Mouse (Mus musculus) limb, embryonic 14.5 days (tissue): ENCODE results near the gene Crygd. TPM values are rescaled to one million over a fixed set of nuclear protein-coding genes. Genes with fewer than 3 reads are reported as not detected.

Experiments
- ATAC-seq: fragments of 200-750 bp; cut with Nextera tagmentation; 2 replicates; pipeline ENCODE4 v1.8.0; 2017; ENCODE audit warnings: low read depth, moderate number of reproducible peaks, moderate TSS enrichment; ENCODE audit not compliant: low FRiP score
- DNase-seq: peaks from one replicate; pipeline ENCODE4 v3.0.0-alpha.2; 2015; ENCODE audit warnings: low spot score
- H3K27ac ChIP-seq: fragments of 300-500 bp; sonication (generic); replicated peaks from 2 replicates; pipeline ENCODE4 v1.5.1; 2014; ENCODE audit warnings: low read depth, mild to moderate bottlenecking, low read length, moderate library complexity, mixed read lengths
- H3K27me3 ChIP-seq: fragments of 300-500 bp; sonication (generic); 2 replicates; pipeline ENCODE4 v1.6.1; 2014; ENCODE audit warnings: low read length, mixed read lengths; ENCODE audit not compliant: control insufficient read depth, insufficient read depth
- H3K36me3 ChIP-seq: fragments of 300-500 bp; sonication (generic); 2 replicates; pipeline ENCODE4 v1.6.1; 2014; ENCODE audit warnings: mild to moderate bottlenecking, low read length, moderate library complexity, mixed read lengths; ENCODE audit not compliant: control insufficient read depth, insufficient read depth
- H3K4me1 ChIP-seq: fragments of 300-500 bp; sonication (generic); 2 replicates; pipeline ENCODE4 v1.6.1; 2014; ENCODE audit warnings: antibody characterized with exemption, low read length, mixed read lengths; ENCODE audit not compliant: control insufficient read depth, insufficient read depth
- H3K4me2 ChIP-seq: fragments of 300-500 bp; sonication (generic); replicated peaks from 2 replicates; pipeline ENCODE4 v1.6.1; 2014; ENCODE audit warnings: low read depth, mild to moderate bottlenecking, low read length, moderate library complexity; ENCODE audit not compliant: severe bottlenecking
- H3K4me3 ChIP-seq: fragments of 300-500 bp; sonication (generic); replicated peaks from 2 replicates; pipeline ENCODE4 v1.5.1; 2014; ENCODE audit warnings: low read length
- H3K9ac ChIP-seq: fragments of 300-500 bp; sonication (generic); 2 replicates; pipeline ENCODE4 v1.6.1; 2014; ENCODE audit warnings: mild to moderate bottlenecking, low read depth, low read length, moderate library complexity; ENCODE audit not compliant: severe bottlenecking
- H3K9me3 ChIP-seq: fragments of 300-500 bp; sonication (generic); 2 replicates; pipeline ENCODE4 v1.6.1; 2016; ENCODE audit warnings: low read length; ENCODE audit not compliant: control insufficient read depth
- POLR2A ChIP-seq: fragments of 200-500 bp; IDR thresholded peaks from 2 replicates; pipeline ENCODE4 v1.8.0; 2012; ENCODE audit warnings: inconsistent platforms, mild to moderate bottlenecking, moderate library complexity, borderline replicate concordance; ENCODE audit not compliant: insufficient read depth, insufficient read length; ENCODE audit errors: extremely low read depth
- WGBS: fragments of 180-500 bp; shearing (Covaris S2); extraction: QIAGEN DNeasy Blood & Tissue Kit; methylation state at CpG from one replicate; pipeline ENCODE4 v1.1.7; 2014; 5-methylcytosine and 5-hydroxymethylcytosine counted together
- polyA plus RNA-seq, 2 experiments: library from polyadenylated mRNA; depleted of rRNA in 1 of 2; stranded (reverse) in 1 of 2; unstranded in 1 of 2; fragments of >200 nt; fragmentation: Nextera tagmentation in 1 of 2; extraction: Ambion mirVana in 1 of 2; gene quantifications; 2 replicates each; pipeline versions ENCODE4 v1.2.1 to v1.2.3; 2012 to 2014

The Crygd gene
- polyA plus RNA-seq (2012; rRNA removed) (not detected in 2 replicates), polyA plus RNA-seq (2014; fragmentation: Nextera tagmentation; extraction: Ambion mirVana) (not detected in 2 replicates)

DNA sequence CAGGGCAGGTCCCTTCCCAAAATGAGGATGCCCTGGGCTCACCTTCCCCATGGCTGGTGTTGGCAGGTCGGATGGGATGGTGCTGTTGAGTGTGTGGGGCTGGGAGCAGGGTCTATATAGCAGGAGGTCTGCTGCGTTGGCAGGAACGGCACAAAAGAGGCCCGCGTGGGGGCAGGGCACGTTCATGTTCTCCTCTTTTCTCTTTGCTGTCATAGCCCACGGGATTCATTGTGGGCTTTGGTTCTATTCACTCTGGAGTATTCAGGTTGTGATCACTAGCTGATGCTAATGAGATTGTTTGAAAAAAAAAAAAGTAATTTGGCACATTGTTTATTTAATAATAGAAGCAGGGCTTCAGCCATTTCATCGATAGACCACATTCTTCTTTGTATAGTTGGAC, at the start of gene Crygd:
Gene Crygd (minus strand): TSS at position 101 of the 400 bp plus-strand sequence.
- Histone ChIP-seq H3K27me3 (no peaks in the 10 kb centered on the region; the same call in 1 of the 2 replicates), H3K4me2 (no peak within 1 kb of the TSS), H3K27ac (no peak within 1 kb of the TSS), H3K9me3 (no peaks in the 10 kb centered on the region), H3K36me3 (no peaks in the 10 kb centered on the region), H3K9ac (no peak within 1 kb of the TSS), H3K4me1 (no peaks in the 10 kb centered on the region), H3K4me3 (no peak within 1 kb of the TSS)
- no peak for DNase-seq
- 82% methylated on average over 8 of the region's 8 CpGs for WGBS
- TF ChIP-seq POLR2A = no peak
- ATAC-seq = no peak

DNA sequence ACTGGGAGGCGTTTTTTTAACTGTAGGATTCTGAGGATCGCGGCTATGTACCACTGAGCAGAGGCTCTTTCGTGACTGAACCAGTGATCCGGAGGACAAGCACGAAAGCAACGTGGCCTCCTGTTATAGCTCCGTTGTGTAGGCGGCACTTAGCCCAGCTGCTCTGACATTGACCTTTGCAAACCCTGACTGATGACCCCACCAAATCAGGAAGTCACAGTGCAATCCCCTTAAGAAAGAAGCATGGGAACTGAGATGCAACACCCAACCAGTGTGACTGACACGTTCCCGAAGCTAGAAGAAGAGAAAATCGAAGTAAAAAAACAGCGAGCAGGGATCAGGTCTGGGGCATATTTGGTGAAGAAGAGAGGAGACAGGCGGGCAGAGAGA, 49.5 kb upstream of the Crygd start:
- WGBS = 68% methylated on average over 14 of the region's 14 CpGs
- Histone ChIP-seq H3K4me2 (no peak overlapping the region; the same call in 1 of the 2 replicates), H3K27me3 (no peaks in the 10 kb centered on the region), H3K9ac (no peak overlapping the region), H3K4me3 (no peak overlapping the region), H3K9me3 (no peaks in the 10 kb centered on the region), H3K27ac (no peak overlapping the region), H3K36me3 (no peaks in the 10 kb centered on the region), H3K4me1 (no peaks in the 10 kb centered on the region)
- DNase-seq (no peak), ATAC-seq (no peak)
- no peak for TF ChIP-seq POLR2A

- H3K4me3 ChIP-seq = peak overlapping the region; percentile 7; the same call in 1 of the 2 replicates
- DNase-seq (peak; percentile 91), ATAC-seq (peak; percentile 79)
- H3K4me1 ChIP-seq = no peaks in the 10 kb centered on the region
- H3K27ac ChIP-seq = no peak overlapping the region
- H3K36me3 ChIP-seq = no peaks in the 10 kb centered on the region
- TF ChIP-seq POLR2A = peak; percentile 25; the same call in 1 of the 2 replicates
- 11% methylated on average over 8 of the region's 8 CpGs for WGBS
- H3K4me2 ChIP-seq = no peak overlapping the region; the same call in 1 of the 2 replicates
- no peak overlapping the region for H3K9ac ChIP-seq
- no peaks in the 10 kb centered on the region for H3K9me3 ChIP-seq
- H3K27me3 ChIP-seq = no peaks in the 10 kb centered on the region
Observed at GRCm38 (mm10) chr1:65112031-65112806, 49.0 kb upstream of the Crygd start.

GRCm38 (mm10) chr1:65109756-65110435, 46.6 kb upstream of the Crygd start:
- no peak for DNase-seq
- no peak for TF ChIP-seq POLR2A

GRCm38 (mm10) chr1:65109196-65109595, 45.9 kb upstream of the Crygd start:
- Histone ChIP-seq H3K27me3 (no peaks in the 10 kb centered on the region), H3K9me3 (no peaks in the 10 kb centered on the region), H3K27ac (no peak overlapping the region), H3K4me2 (no peak overlapping the region), H3K9ac (no peak overlapping the region), H3K4me1 (no peaks in the 10 kb centered on the region), H3K36me3 (no peaks in the 10 kb centered on the region), H3K4me3 (no peak overlapping the region)
- ATAC-seq (no peak), DNase-seq (no peak)
- TF ChIP-seq POLR2A = no peak
- WGBS = 94% methylated on average over 8 of the region's 8 CpGs

More at GRCm38 (mm10) chr1:65109756-65110435, 46.6 kb upstream of the Crygd start:
- Histone ChIP-seq H3K4me2 (no peak overlapping the region), H3K27me3 (no peaks in the 10 kb centered on the region), H3K27ac (no peak overlapping the region), H3K9me3 (no peaks in the 10 kb centered on the region), H3K9ac (no peak overlapping the region), H3K36me3 (no peaks in the 10 kb centered on the region), H3K4me1 (no peaks in the 10 kb centered on the region), H3K4me3 (no peak overlapping the region)
- no peak for ATAC-seq
- WGBS = 69% methylated on average over 25 of the region's 25 CpGs
